Mouse (Mus musculus) myocyte (in vitro differentiated cells): ENCODE data around the gene Fam92b. TPM values are rescaled to one million over a fixed set of nuclear protein-coding genes. Genes with fewer than 3 reads are reported as not detected.

ENCODE experiments used
- H3K27me3 ChIP-seq: one replicate; pipeline ENCODE4 v1.6.1; 2011; ENCODE audit not compliant: control insufficient read depth, insufficient read depth, insufficient read length
- H3K36me3 ChIP-seq: one replicate; pipeline ENCODE4 v1.6.1; 2011; ENCODE audit not compliant: control insufficient read depth, insufficient read depth
- H3K4me2 ChIP-seq: one replicate; pipeline ENCODE4 v1.6.1; 2011; ENCODE audit warnings: low read depth, control low read depth
- H3K4me3 ChIP-seq: one replicate; pipeline ENCODE4 v1.5.1; 2011; ENCODE audit warnings: mild to moderate bottlenecking, control low read depth, moderate library complexity
- H3K79me2 ChIP-seq: one replicate; pipeline ENCODE4 v1.6.1; 2011; ENCODE audit not compliant: control insufficient read depth, insufficient read depth
- H3ac ChIP-seq: one replicate; pipeline ENCODE4 v1.6.1; 2011; ENCODE audit not compliant: control insufficient read depth, insufficient read length
- CEBPB ChIP-seq: IDR thresholded peaks from 2 replicates; pipeline ENCODE4 v1.6.1; 2011; ENCODE audit warnings: mild to moderate bottlenecking, moderate library complexity; ENCODE audit not compliant: poor library complexity, insufficient read depth, severe bottlenecking
- E2F4 ChIP-seq: IDR thresholded peaks from one replicate; pipeline ENCODE4 v1.6.1; 2011; ENCODE audit warnings: mild to moderate bottlenecking, control low read depth, moderate library complexity; ENCODE audit not compliant: insufficient read depth
- MAX ChIP-seq: IDR thresholded peaks from one replicate; pipeline ENCODE4 v1.6.1; 2011; ENCODE audit warnings: low read depth, mild to moderate bottlenecking, control low read depth
- MYOD1 ChIP-seq, 3 experiments: IDR thresholded peaks; one replicate each; pipeline ENCODE4 v1.6.1; 2011; ENCODE audit warnings: control low read depth in 2 of 3, low read depth in 2 of 3, mild to moderate bottlenecking in 2 of 3, moderate library complexity in 1 of 3; ENCODE audit not compliant: insufficient read length in 2 of 3, control insufficient read depth in 1 of 3
- MYOG ChIP-seq, 3 experiments: IDR thresholded peaks; one replicate each; pipeline ENCODE4 v1.6.1; 2011; ENCODE audit warnings: control low read depth in 2 of 3, low read depth in 2 of 3, mild to moderate bottlenecking in 2 of 3; ENCODE audit not compliant: insufficient read length in 2 of 3, control insufficient read depth in 1 of 3, insufficient read depth in 1 of 3
- POLR2A ChIP-seq: IDR thresholded peaks from one replicate; pipeline ENCODE4 v1.6.1; 2011; ENCODE audit warnings: low read depth, mild to moderate bottlenecking, control low read depth, moderate library complexity; ENCODE audit not compliant: insufficient read length
- POLR2AphosphoS2 ChIP-seq: IDR thresholded peaks from one replicate; pipeline ENCODE4 v1.6.1; 2011; ENCODE audit warnings: low read depth, control low read depth; ENCODE audit not compliant: insufficient read length
- REST ChIP-seq: IDR thresholded peaks from one replicate; pipeline ENCODE4 v1.6.1; 2011; ENCODE audit warnings: mild to moderate bottlenecking, control low read depth, moderate library complexity; ENCODE audit not compliant: insufficient read depth, insufficient read length
- SRF ChIP-seq: IDR thresholded peaks from one replicate; pipeline ENCODE4 v1.6.1; 2011; ENCODE audit warnings: low read depth; ENCODE audit not compliant: control insufficient read depth, insufficient read length
- TCF12 ChIP-seq: IDR thresholded peaks from one replicate; pipeline ENCODE4 v1.6.1; 2011; ENCODE audit warnings: mild to moderate bottlenecking, control low read depth; ENCODE audit not compliant: poor library complexity, insufficient read depth, severe bottlenecking
- TCF3 ChIP-seq: IDR thresholded peaks from one replicate; pipeline ENCODE4 v1.6.1; 2011; ENCODE audit warnings: low read depth, control low read depth; ENCODE audit not compliant: insufficient read length
- USF1 ChIP-seq: IDR thresholded peaks from one replicate; pipeline ENCODE4 v1.6.1; 2011; ENCODE audit warnings: low read depth, mild to moderate bottlenecking, control low read depth, moderate library complexity
- polyA plus RNA-seq: library from polyadenylated mRNA; unstranded; fragments of >200 nt; fragmentation: generic; extraction: Trizol; gene quantifications from one replicate; pipeline ENCODE4 v1.2.1, GENCODE M21; 2012; ENCODE audit warnings: missing spikeins

Fam92b gene
- polyA plus RNA-seq, 1 experiment = not detected

DNA sequence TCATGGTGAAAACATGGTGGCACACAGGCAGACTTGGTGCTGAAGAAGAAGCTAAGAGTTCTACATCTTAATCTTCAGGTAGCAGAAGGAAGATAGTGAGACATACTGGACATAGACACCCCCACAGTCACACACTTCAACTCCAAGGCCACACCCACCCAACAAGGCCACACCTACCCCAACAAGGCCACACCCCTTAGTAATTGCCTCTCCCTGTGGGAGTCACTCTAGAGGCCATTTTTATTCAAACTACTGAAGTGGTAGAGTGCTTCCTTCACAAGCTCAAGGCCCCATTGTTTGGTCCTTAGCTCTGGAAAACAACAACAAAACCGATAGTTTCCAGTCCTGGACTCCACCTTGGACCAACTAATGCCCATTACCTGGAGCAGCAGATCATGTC, 31.2 kb downstream of the Fam92b start:
- H3ac ChIP-seq = no peak overlapping the region
- H3K4me3 ChIP-seq = no peak overlapping the region
- TF ChIP-seq TCF3 (no peak), SRF (no peak), MYOG (IDR thresholded peaks at IDR 0.05; ENCODE audit: control insufficient read depth in 1 of 3, insufficient read depth in 1 of 3, insufficient read length in 2 of 3, low read depth in 2 of 3) (no peak), MYOD1 (IDR thresholded peaks at IDR 0.05; ENCODE audit: control insufficient read depth in 1 of 3, insufficient read length in 2 of 3, low read depth in 2 of 3) (no peak), USF1 (no peak), MAX (no peak), REST (no peak), TCF12 (no peak), CEBPB (no peak), E2F4 (no peak), POLR2AphosphoS2 (no peak), POLR2A (no peak)
- H3K27me3 ChIP-seq = no peaks in the 10 kb centered on the region
- H3K79me2 ChIP-seq = no peaks in the 10 kb centered on the region
- H3K36me3 ChIP-seq = no peaks in the 10 kb centered on the region
- H3K4me2 ChIP-seq = no peak overlapping the region

DNA sequence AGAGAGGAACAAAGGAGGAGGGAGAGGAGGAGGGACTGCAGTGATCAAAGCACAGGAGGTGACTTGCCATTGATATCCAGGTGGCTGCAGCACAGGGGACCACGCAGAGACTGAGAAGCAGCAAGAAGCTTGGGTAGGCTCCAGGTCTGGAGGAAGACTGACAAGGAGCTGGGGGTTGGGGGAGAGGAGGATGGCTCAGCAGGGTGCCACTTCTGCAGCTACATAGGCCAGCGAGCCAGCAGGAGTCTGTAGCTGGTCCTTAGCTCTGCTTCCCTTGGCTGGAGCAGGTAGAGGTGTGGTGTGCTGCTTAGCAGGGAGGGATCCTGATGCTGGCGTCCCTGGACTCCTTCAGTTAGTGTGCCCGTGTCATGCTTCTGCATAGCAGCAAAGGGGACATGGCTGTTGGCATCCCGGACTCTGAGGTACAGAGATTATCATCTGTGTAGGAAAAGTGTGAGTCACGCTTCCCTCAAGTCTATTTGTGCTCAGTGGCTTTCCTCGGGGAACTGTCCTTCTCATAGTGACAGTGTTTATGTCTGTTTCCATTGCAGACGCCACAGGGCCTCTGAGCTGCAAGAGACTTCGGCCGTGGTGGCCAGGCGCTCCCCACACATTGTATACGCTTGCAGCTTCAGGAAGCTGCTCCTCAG, 32.5 kb downstream of the Fam92b start:
- no peak for TF ChIP-seq USF1
- no peak for TF ChIP-seq SRF
- no peak for TF ChIP-seq POLR2AphosphoS2
- TF ChIP-seq POLR2A = no peak
- no peak for TF ChIP-seq E2F4
- TF ChIP-seq MYOD1 (IDR thresholded peaks at IDR 0.05; ENCODE audit: control insufficient read depth in 1 of 3, insufficient read length in 2 of 3, low read depth in 2 of 3) = no peak
- no peak for TF ChIP-seq MYOG (IDR thresholded peaks at IDR 0.05; ENCODE audit: control insufficient read depth in 1 of 3, insufficient read depth in 1 of 3, insufficient read length in 2 of 3, low read depth in 2 of 3)
- TF ChIP-seq MAX = no peak
- no peak for TF ChIP-seq CEBPB
- TF ChIP-seq TCF12 = no peak
- TF ChIP-seq TCF3 = no peak
- TF ChIP-seq REST = no peak

DNA sequence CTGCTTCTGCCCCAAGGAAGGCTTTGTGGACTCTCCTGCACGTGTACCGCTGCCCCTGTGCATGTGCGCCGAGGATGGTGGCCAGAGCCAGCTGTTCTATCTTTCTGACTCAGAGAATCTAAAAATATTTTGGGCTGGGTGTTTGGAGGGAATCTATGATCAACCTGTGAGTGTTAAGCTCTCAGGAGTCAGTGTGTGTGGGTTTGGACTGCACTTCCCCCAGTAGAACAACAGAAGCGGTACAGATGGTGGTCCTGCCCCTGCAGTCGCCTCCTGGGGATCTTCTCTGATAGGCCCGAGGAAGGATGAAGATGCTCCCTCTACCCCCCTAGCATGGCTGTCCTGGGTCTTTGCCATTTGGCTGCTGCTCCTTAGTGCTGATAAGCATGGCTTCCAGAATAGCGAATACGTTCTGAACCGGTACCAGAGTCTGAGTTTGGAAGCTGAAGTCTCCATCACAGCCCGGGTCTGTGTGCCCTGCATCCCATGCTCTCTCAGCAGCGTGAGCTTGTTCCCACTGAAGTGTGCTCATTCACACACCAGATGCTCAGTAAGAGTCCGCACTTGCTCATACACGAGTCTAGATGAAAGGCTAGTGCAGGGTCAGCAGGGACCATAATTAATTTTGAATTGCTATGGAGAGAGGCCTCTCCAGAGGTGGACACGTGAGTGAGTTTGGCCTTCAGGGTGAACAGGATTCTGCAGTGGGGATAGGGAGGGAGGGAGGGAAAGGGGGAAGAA, 33.2 kb downstream of the Fam92b start:
- Histone ChIP-seq H3K4me3 (no peak overlapping the region), H3K27me3 (no peaks in the 10 kb centered on the region), H3K79me2 (no peaks in the 10 kb centered on the region), H3K4me2 (peak overlapping the region; percentile 46), H3K36me3 (no peaks in the 10 kb centered on the region), H3ac (no peak overlapping the region)
- TF ChIP-seq E2F4 (no peak), POLR2AphosphoS2 (no peak), TCF3 (no peak), MYOD1 (IDR thresholded peaks at IDR 0.05; ENCODE audit: control insufficient read depth in 1 of 3, insufficient read length in 2 of 3, low read depth in 2 of 3) (peak in 2 of 3 experiments; percentile 69 to 73), TCF12 (peak; percentile 19), MAX (no peak), MYOG (IDR thresholded peaks at IDR 0.05; ENCODE audit: control insufficient read depth in 1 of 3, insufficient read depth in 1 of 3, insufficient read length in 2 of 3, low read depth in 2 of 3) (peak in 2 of 3 experiments; percentile 66 to 78), REST (no peak), CEBPB (no peak), POLR2A (no peak), USF1 (no peak), SRF (no peak)

More for the DNA sequence above, 32.5 kb downstream of the Fam92b start:
- Histone ChIP-seq H3K79me2 (no peaks in the 10 kb centered on the region), H3K27me3 (no peaks in the 10 kb centered on the region), H3K36me3 (no peaks in the 10 kb centered on the region), H3ac (no peak overlapping the region), H3K4me3 (no peak overlapping the region), H3K4me2 (no peak overlapping the region)

DNA sequence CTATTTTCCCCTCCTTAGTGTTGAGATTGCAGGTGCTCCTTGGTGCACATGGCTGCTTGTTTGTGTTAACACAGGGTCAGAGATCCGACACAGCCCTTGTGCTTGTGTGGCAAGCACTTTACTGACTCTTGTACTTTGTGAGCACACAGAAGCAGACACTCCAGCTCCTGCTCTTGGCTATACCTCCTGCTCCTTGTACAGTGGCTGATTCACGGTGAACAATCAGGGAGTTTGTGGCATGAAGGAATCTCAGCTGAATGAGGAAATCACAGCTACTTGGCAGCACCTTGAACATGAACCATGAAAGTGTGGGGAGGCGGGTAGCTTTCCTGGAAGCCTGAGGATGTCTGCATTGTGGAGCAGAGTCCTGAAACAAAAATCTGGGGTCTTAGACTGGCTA, 36.5 kb downstream of the Fam92b start:
- no peak overlapping the region for H3K4me3 ChIP-seq
- H3K36me3 ChIP-seq = no peaks in the 10 kb centered on the region
- no peaks in the 10 kb centered on the region for H3K79me2 ChIP-seq
- H3ac ChIP-seq = no peak overlapping the region
- H3K4me2 ChIP-seq = no peak overlapping the region
- no peak for TF ChIP-seq POLR2A
- TF ChIP-seq CEBPB = no peak
- no peak for TF ChIP-seq POLR2AphosphoS2
- TF ChIP-seq REST = no peak
- TF ChIP-seq MYOD1 (IDR thresholded peaks at IDR 0.05; ENCODE audit: control insufficient read depth in 1 of 3, insufficient read length in 2 of 3, low read depth in 2 of 3) = no peak
- no peak for TF ChIP-seq SRF
- TF ChIP-seq MYOG (IDR thresholded peaks at IDR 0.05; ENCODE audit: control insufficient read depth in 1 of 3, insufficient read depth in 1 of 3, insufficient read length in 2 of 3, low read depth in 2 of 3) = no peak
- no peak for TF ChIP-seq TCF3
- no peak for TF ChIP-seq TCF12
- TF ChIP-seq MAX = no peak
- TF ChIP-seq E2F4 = no peak
- no peak for TF ChIP-seq USF1
- H3K27me3 ChIP-seq = no peaks in the 10 kb centered on the region
